Mouse (Mus musculus) heart, postnatal 14 days (tissue): Measurements from ENCODE around the gene Fcgbp. TPM values are rescaled to one million over a fixed set of nuclear protein-coding genes. Genes with fewer than 3 reads are reported as not detected.
"Not testable (repeated sequence)": the region's sequence is repeated elsewhere in the genome, so short reads cannot be mapped to it uniquely, and the experiment has no call there.

Experiments
- DNase-seq, 2 experiments: peaks; one replicate each; pipeline ENCODE4 v3.0.0; 2021 to 2022
- intact Hi-C: fragments of 180-260 bp; cut with DNase I; formaldehyde crosslinking; loops from one replicate; pipeline ENCODE4 v1.15.1; 2025
- long read RNA-seq, 2 experiments: library from polyadenylated mRNA; stranded (forward); transcript quantifications; one replicate each; pipeline ENCODE4 v2.0.0; 2021
- total RNA-seq, 2 experiments: library from RNA; stranded (reverse); gene quantifications; 2 replicates each; pipeline ENCODE4 v1.2.3; 2021

Fcgbp gene
- 1 to 10 TPM in 1 of 2 experiments, under 1 TPM in 1; 0.14 to 2.0 TPM for total RNA-seq
- long read RNA-seq, experiment 1: 0 reads
- long read RNA-seq, experiment 2: 0 reads

GRCm38 (mm10) chr7:28070531-28071298 is at the start of gene Fcgbp:
TSS of gene Fcgbp (plus strand) at chr7:28071236.
- intact Hi-C loops: no loop called here
- DNase-seq: no peak

GRCm38 (mm10) chr7:28044524-28044923 is 26.5 kb upstream of the Fcgbp start:
- no peak for DNase-seq
- intact Hi-C loops: no loop called here

- peak; percentile 98 to 99 for DNase-seq
- intact Hi-C loops: loop anchor here (2.0 to 5.0 kb wide), 5 partner anchors 51 to 253 kb away; partner anchors contain the start of genes Dll3 and Fbl
Observed at GRCm38 (mm10) chr7:28049476-28050409, 21.3 kb upstream of the Fcgbp start, which contains the start of gene Psmc4. TSS of gene Psmc4 (minus strand) at chr7:28050101.

- no peak for DNase-seq
- intact Hi-C loops: loop anchor here (2.0 to 5.0 kb wide), 5 partner anchors 50 to 252 kb away; partner anchors contain the start of genes Dll3 and Fbl
Observed at GRCm38 (mm10) chr7:28050584-28050983, 20.5 kb upstream of the Fcgbp start.

GRCm38 (mm10) chr7:28053046-28053930 is 17.7 kb upstream of the Fcgbp start:
- DNase-seq: no peak
- intact Hi-C loops: loop anchor here (5.0 kb wide), 4 partner anchors 99 to 249 kb away; partner anchors contain the start of genes Dll3 and Fbl

GRCm38 (mm10) chr7:28059972-28060371 is 11.1 kb upstream of the Fcgbp start:
- no peak for DNase-seq
- intact Hi-C loops: no loop called here

- no peak for DNase-seq
- intact Hi-C loops: no loop called here
Observed at GRCm38 (mm10) chr7:28068661-28069060, 2.4 kb upstream of the Fcgbp start.

GRCm38 (mm10) chr7:28069546-28070172 is 1.4 kb upstream of the Fcgbp start:
- no peak for DNase-seq
- intact Hi-C loops: no loop called here

GRCm38 (mm10) chr7:28084215-28084614 is 13.2 kb downstream of the Fcgbp start:
- DNase-seq: no peak
- intact Hi-C loops: no loop called here

- intact Hi-C loops: no loop called here
- DNase-seq: no peak
Observed at GRCm38 (mm10) chr7:28086236-28086635, 15.2 kb downstream of the Fcgbp start.

GRCm38 (mm10) chr7:28093541-28093940 is 22.5 kb downstream of the Fcgbp start:
- DNase-seq: no peak
- intact Hi-C loops: no loop called here

- intact Hi-C loops: no loop called here
- no peak for DNase-seq
Observed at GRCm38 (mm10) chr7:28099101-28099500, 28.1 kb downstream of the Fcgbp start.

GRCm38 (mm10) chr7:28100596-28101590 is 29.9 kb downstream of the Fcgbp start:
- DNase-seq: peak; percentile 22 to 45
- intact Hi-C loops: loop anchor here (2.0 kb wide), 1 partner anchor 50 kb away; the partner anchor contains the start of gene Psmc4

- DNase-seq, intact Hi-C loops: not testable (repeated sequence)
Observed at GRCm38 (mm10) chr7:28102936-28103335, 31.9 kb downstream of the Fcgbp start.

- peak in 1 of 2 experiments; percentile 8 for DNase-seq
- intact Hi-C loops: no loop called here
Observed at GRCm38 (mm10) chr7:28104670-28105069, 33.6 kb downstream of the Fcgbp start.

GRCm38 (mm10) chr7:28106241-28106640 is 35.2 kb downstream of the Fcgbp start:
- intact Hi-C loops: no loop called here
- no peak for DNase-seq

GRCm38 (mm10) chr7:28114648-28115047 is 43.6 kb downstream of the Fcgbp start:
- DNase-seq: no peak
- intact Hi-C loops: no loop called here

GRCm38 (mm10) chr7:28129166-28129565 is 58.1 kb downstream of the Fcgbp start, which contains the start of gene 9530053A07Rik:
TSS of gene 9530053A07Rik (plus strand) at chr7:28129466.
- DNase-seq: no peak
- intact Hi-C loops: no loop called here
